Mouse (Mus musculus) heart, postnatal 4 days (tissue): ENCODE results near the gene Med12l. TPM values are rescaled to one million over a fixed set of nuclear protein-coding genes. Genes with fewer than 3 reads are reported as not detected.

ENCODE experiments used
- DNase-seq: peaks from one replicate; pipeline ENCODE4 v3.0.0; 2021
- total RNA-seq, 2 experiments: library from RNA; stranded (reverse); gene quantifications; 2 replicates each; pipeline ENCODE4 v1.2.3; 2021

Med12l gene
- total RNA-seq, 2 experiments from 2014 or later, result 15.0 to 16.3 TPM

GRCm38 (mm10) chr3:59321278-59321876 lies 315.8 kb downstream of the Med12l start:
- peak; percentile 57 for DNase-seq

GRCm38 (mm10) chr3:59328526-59328925 lies 322.9 kb downstream of the Med12l start:
- no peak for DNase-seq

GRCm38 (mm10) chr3:59341647-59342427 lies 336.2 kb downstream of the Med12l start:
- DNase-seq, result no peak

- peak; percentile 51 for DNase-seq
Measured at GRCm38 (mm10) chr3:59343026-59343425, 337.4 kb downstream of the Med12l start.

- DNase-seq, result peak; percentile 69
Measured at GRCm38 (mm10) chr3:59344065-59344905, 338.7 kb downstream of the Med12l start, which contains the start of gene Igsf10. Gene Igsf10 (minus strand): TSS chr3:59344394.

- DNase-seq, result no peak
Measured at GRCm38 (mm10) chr3:59351768-59352167, 346.1 kb downstream of the Med12l start.

GRCm38 (mm10) chr3:59354156-59354555 lies 348.5 kb downstream of the Med12l start:
- no peak for DNase-seq

- DNase-seq, result no peak
Measured at GRCm38 (mm10) chr3:59360102-59360501, 354.5 kb downstream of the Med12l start.

- no peak for DNase-seq
Measured at GRCm38 (mm10) chr3:59361895-59362294, 356.3 kb downstream of the Med12l start.

Other genes with a start within 250 kb of the Med12l start
- under 1 TPM; 0.32 to 0.41 TPM for gene Mindy4b-ps, start 183.5 kb upstream of the Med12l start, total RNA-seq
- not detected for gene Clrn1, start 120.5 kb upstream of the Med12l start, total RNA-seq
- gene Gpr171, start 96.0 kb downstream of the Med12l start, total RNA-seq, result not detected
- 1 to 10 TPM; 1.4 to 1.6 TPM for gene P2ry14, start 147.8 kb downstream of the Med12l start, total RNA-seq
- gene Gpr87, start 189.3 kb downstream of the Med12l start, total RNA-seq, result not detected
- under 1 TPM; 0.29 to 0.57 TPM for gene P2ry13, start 205.1 kb downstream of the Med12l start, total RNA-seq